Mouse (Mus musculus) left cerebral cortex, adult 18-20 months (tissue): ENCODE results near the gene Lgals3. TPM values are rescaled to one million over a fixed set of nuclear protein-coding genes. Genes with fewer than 3 reads are reported as not detected.

Experiments used
- DNase-seq, 2 experiments: peaks; one replicate each; pipeline ENCODE4 v3.0.0; 2021 to 2022; ENCODE audit warnings: low spot score in 2 of 2, mixed read lengths in 1 of 2
- total RNA-seq, 2 experiments: library from RNA; stranded (reverse); gene quantifications; 2 replicates each; pipeline ENCODE4 v1.2.3; 2021

The Lgals3 gene
- total RNA-seq, 2 experiments from 2014 or later, result 0.63 to 0.81 TPM

DNA sequence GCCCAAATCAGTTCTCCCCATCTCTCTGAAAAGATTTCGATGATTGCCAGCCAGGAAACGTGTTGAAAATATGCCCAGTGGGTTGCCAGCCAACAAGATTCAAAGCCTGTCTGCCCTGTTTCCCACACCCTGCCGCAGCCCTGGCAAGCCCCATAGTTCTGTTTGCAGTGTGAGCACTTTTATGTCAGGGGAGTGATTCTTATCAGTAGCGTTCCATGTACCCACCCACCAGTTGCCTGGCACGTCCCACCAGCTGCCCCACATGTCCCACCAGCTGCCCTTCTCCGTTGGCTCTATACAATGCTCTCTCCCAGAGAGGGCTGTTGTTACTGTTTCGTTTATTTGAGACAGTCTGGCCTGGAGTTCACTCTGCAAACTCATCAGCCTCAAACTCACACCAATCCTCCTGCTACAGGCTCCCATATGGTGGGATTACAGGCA is 650 bp upstream of the Lgals3 start:
- peak; percentile 9 to 33 for DNase-seq

DNA sequence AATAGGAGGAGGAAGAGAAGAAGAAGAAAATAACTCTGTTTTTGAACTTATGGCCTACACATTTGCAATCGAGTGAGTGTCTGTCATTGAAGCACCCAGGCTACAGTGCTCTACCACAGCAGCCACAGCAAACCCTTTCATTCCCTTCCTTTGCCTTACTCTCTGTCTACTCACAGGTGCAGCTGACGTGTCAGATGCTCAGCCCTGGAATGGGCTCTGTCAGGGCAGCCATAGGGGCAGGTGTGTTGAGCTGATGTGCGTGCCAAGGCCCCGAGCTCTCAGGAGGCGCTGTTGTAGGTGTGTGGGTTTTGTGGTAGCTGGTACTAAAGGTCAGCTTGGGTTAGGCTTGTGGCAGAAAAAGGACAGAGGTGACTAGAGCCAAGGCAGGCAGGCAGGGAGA is 2.2 kb downstream of the Lgals3 start:
- DNase-seq, result no peak

DNA sequence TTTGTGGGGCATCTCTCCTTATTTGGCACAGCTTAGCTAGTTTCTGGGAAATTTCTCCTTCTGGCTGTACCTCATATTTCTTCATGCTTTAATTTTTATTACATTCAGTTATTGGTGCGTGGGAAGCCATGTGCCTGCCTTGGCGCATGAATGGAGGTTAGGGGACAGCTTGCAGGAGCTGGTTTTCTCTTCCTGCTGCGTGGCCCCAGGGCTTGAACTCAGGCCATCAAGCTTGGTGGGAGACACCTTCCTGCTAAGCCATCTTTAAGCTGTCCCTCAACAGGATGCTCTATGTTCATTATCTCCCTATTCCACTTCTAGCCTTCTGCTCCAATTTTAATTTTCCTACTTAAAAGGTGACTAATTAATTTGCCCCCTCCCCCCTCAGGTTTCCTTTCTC is 3.2 kb downstream of the Lgals3 start:
- DNase-seq, result no peak

DNA sequence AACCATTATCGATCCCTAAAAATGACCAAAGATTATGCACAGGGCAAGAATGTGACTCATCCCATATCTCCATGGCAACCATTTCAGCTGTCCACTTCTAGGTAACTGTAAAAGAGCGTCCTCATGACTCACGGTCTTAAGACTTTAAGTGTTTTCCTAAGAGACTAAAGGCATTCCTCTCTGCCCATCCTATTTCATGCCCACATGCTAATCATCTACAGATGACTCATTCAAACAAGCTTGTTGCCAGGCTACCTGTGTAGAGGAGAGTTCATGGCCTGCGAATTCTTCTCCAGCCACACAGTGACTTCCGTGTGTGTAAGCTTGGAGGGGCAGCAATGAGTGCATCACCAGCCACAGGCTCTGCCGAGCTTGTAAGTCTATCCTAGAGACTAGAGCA is 4.1 kb downstream of the Lgals3 start:
- DNase-seq, result no peak

DNA sequence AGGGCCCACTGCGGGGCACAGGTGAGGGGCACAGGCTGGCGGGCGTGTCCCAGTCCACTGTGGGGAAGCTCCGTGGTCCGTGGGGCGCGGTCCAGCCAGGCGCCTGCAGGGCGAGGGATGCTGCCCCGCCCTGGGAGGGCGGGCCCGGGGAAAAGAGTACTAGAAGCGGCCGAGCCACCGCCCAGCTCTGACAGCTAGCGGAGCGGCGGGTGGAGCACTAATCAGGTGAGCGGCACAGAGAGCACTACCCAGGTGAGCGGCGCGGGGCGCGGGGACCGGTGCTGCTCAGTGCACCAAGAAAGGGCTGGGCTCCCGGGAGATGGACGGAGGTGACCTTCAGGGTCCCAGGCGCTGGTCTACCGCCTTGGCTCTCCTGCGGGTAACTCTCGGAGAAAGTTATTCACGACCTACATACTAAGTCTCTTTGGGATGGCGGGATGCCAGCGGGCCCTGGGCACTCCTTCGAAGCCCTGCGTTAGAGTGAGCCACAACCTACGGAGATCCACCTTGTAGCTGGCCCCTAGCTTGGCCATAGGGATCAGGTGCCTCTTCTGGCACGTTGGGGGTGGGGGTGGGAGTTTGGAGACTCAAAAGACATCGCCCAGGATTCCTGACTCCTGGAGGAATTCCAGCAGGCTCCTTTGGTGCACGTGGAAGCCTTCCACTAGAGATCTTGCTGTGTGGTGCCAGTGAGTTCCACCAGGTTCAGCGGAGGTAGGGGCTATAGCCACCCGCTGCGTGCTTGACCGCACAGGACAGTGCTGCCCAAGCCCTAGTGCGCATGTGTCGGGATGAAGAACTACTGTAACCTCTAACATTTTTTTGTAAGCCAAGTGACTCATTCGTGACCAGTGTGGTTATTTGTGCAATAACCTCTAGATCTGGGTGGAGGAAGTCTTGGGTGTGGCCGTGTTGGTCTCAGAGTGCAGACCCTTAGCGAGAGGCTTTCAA is 6.5 kb downstream of the Lgals3 start:
- peak in 1 of 2 experiments; percentile 8 for DNase-seq

DNA sequence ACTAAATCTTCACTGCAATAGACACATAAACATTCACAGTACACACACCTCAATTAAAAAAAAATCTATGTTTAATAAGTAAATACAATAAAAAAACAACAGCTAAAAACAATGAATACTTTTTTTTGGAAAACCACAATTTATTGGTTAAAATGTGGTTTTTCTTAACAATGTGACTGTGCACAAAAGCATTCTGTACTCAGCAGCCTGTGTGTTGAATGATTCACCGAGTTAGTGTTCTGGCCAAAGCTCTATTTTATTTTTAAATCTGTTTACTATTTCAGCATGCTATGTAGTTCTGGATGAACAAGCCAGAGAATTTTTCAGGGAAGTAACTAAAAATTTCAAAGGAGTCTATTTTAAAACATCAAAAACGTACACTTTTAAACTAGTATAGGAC is 9.0 kb downstream of the Lgals3 start:
- DNase-seq, result no peak

DNA sequence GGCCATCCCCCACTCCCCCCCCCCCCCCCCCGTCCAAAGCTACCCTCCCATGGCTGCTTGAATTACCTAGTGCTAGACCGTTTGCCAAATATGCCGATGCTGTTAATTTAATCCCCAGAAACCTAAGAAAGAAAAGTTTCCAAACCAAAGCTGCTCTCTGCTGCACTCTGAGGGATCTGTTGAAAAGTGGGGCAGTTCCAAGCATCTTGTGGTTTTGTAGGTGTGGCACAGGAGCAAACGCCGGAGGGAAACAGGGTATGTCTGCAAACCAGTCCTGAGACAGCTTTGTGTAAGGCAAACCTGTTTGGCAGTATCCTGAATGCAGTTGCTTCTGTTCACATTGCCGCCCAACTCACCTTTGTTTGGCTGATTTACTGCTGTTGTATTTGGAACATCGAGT is 10.8 kb downstream of the Lgals3 start:
- no peak for DNase-seq

DNA sequence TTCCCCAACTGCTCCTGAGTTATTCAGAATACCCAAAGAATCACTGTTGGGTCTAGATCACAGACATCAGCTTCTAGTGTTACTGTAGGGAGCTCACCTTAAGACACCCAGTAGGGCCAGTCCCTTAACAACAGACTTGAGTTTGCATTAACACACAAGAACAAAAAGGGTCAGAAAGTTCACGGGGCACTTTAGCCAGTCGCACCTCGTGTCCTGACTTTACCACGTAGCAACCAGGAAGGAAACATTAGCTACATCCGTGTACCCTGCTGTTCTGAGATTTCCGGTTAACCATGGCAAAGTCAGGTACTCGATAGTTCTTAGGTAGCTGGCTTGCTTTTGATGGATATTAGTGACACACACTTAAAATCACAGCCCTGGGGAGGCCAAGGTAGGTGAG is 16.4 kb downstream of the Lgals3 start:
- DNase-seq, result no peak

DNA sequence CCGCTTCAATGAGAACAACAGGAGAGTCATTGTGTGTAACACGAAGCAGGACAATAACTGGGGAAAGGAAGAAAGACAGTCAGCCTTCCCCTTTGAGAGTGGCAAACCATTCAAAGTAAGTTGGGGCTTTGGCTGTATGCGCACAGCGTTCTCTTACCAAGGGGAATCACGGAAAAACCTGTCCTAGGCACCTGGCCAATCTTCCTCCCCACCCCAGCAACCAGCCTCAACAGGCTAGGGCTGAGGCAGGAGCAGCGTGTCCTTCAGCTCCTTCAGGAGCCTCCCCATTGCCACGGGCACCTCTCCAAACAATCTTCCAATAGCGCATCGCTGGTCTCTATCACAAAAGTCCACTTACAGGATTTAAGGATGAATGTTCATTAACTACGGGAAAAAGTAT is 17.1 kb downstream of the Lgals3 start:
- no peak for DNase-seq

DNA sequence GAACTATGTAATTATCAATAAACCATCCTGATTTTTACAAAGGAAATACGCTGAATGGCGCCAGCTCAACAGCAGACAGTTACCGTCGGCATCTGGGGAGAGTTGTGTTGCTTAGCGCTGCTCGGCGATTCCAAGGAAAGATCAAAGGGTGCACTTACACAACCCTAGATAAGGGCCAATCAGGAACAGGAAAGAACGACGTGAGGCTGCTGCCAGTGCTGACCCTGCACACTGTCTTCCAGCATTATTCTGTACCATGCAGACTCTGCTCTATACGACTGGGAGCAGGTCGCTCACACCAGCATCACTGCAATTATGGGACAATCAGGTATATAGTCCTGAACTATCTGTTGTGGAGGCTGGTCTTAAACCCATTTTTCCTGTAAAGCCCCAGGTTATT is 18.6 kb downstream of the Lgals3 start:
- no peak for DNase-seq

DNA sequence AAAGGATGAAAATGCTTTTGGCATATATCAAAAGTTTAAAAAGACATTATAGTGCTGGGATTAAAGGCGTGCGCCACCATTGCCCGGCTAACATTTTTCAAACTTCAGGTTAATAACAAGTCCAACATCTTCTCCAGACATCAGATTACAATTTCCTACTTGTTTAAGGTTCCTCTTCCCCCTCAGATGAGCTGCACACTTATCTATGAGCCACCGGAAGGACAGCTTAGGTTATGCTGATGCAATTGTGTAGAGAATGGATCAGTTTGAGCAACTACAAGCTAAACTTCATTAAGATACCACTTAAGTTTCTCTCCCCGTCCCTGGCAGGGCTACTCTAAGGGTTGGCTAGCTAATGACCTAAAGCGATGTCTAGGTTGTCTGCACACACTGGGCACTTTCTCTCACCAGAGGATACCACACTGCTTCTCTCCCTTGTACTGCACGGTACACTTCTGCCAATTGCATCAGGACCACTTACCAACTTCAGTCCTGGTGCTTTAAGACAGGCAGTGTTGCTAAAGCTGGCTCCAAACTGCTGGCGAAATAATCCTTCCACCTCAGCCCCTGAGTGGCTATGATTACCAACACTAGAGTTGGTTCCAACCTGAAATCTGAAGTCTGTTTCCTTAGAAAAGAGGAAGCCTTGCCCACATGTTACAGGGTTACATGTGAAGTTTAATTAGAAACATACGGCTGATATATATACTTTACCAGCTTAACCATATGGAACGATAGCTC is 26.0 kb downstream of the Lgals3 start:
- no peak for DNase-seq

DNA sequence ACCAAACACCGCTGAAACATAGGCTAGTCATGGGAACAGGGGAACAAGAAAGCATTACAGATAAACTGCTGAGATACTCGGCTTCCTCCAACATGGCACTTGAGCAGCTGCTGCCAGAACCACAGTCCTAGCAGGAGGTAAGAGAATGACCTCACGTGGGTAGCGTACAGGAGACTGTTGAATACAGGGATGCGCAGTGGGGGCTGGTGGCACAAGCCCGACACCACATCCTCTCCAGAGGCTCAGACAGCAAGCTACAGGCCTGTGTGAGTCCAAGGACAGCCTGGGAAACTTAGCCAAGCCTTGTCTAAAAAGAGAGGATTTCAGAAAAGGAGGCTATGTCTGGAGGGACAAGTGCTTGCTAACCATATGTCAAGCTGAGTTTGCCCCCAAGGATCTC is 27.5 kb downstream of the Lgals3 start:
- no peak for DNase-seq

DNA sequence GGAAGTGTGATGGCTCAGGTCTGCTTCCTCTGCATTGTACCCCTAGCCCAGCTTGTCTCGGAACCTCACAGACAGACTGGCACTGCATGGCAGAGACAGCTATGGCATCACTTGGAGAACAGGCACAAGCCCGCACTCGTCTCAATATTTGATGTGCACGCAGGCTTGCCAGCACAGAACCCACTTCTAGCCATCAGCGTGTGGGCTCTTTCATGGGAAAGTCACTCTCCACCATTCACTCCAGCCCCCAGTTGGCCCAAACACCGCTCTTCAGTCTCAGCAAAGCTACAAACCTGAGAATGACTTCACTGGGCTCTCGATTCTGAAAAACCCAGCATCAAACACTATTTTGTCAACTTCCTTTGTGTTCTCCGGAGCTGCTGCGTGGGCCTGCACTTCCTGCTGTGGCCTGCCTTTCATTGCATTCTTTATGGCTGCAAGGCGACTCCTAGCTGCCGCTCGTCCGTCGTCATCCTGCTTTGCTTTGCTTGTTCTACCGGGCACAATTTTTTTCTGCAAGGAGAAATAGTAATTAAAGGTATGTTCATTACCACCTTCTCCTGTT is 28.0 kb downstream of the Lgals3 start:
- DNase-seq, result no peak

DNA sequence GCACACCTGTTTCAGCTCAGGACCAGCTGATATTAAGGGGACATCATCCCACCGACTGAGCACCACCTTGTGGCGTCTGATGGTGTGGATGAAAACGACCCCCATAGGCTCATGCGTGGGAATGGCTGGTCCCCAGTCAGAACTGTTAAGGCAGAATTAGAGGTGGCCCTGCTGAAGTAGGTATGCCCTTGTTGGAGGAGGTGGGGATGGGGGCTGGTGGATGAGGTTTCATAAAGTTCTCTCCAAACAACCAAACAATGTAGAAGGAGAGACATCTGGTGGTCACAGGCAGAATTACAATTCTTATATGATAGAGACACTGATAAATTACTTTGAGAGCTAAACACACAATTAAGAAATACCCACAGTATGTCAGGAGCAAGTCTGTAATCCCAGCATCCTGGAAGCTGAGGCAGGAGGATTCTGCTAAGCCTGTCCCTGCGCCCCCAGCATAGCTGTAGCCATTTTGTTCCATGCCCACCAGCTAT is 28.7 kb downstream of the Lgals3 start:
- no peak for DNase-seq

DNA sequence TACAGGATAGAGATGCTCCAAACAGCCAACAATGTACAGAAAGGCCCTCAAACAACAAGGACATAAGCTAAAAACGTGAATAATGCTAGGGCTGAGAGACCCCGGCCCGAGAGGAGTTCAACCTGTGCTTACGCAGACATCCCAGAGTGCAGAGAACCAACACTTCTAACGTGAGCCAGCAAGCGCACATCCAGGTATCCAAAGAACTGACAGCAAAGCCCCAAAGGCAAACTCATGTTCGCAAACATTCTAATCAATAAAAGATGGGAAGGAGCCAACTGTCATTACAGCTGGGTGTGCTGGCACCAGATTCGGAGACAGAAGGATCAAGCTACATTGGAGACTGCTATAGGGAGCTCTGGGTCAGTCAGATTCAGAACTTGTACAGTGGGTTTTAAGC is 35.2 kb downstream of the Lgals3 start:
- DNase-seq, result no peak

DNA sequence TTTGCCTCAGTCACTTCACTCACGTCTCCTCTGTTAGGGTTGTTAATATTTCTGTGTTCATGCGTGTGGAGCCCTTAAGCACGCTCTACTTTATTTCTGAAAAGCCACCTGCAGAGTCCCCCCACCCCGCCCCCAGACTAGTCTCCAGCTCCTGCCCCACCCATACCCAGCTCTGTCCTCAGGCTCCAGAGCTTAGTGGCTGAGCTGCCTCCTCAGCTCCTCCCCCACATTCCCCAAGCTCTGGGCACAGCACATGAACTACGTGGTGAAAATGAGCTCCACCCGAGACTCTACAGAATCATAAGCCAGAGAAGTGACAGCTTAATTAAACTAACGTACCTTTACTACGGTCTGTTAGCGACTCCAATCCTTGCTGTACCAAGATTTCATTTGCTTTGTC is 38.4 kb downstream of the Lgals3 start:
- no peak for DNase-seq

DNA sequence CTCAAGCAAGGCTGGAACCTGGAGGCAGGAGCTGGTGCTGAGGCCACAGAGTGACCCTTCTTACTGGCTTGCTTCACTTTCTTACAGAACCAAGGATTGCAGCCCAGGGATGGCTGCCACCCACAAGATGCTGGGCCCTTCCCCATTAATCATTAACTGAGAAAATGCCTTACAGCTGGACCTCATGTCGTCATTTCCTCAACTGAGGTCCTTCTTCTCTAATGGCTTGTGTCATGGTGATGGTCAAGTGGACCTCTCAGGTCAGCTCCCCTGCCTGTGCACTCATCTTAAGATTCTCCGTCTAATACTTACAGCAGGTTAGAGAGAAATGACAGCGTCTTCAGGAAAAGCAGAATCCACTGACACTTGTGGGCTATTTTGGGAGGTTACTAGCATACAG is 49.8 kb downstream of the Lgals3 start:
- DNase-seq, result no peak

DNA sequence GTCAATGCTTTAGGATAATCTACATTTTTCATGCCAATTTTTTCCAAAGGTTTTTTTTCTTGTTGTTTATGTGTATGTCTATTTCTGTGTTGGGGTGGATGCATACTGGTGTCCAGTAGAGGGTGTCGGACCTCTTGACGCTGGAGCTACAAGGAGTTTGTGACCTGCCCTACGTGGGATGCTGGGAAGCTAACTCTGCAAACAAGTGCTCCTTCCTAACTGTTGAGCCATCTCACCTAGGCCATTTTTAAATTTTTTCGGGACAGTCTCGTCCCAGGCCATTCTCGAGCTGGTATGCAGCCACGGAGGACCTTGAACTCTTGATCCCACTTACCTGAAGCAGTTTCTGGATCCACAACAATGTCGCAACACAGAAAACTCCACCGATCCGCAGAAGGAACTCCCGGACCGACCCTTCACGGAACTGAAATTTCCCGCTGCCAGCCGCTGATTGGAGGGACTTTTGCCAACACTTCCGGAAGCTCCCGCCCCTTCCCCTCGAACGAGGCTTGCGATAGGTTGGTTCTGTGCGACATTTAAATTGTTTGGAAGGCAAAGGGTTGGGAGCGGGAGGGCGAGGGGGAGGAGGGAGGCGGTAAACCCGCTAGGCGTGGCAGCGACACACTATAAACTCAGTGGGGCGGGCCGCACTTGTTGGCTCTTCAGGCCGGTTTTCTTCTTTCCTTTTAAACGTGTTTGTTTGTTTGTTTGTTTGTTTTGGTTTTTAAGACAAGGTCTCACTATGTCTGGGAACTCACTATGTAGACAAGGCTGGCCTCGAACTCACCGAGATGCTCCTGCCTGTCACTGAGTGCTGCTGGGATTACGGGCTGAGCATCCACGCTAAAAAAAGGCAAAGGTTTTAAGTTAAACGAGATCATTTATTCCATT is 50.5 kb downstream of the Lgals3 start, which contains the start of gene Dlgap5:
Gene Dlgap5 (minus strand): TSS at position 633 of the 891 bp plus-strand sequence.
- peak; percentile 89 to 91 for DNase-seq

DNA sequence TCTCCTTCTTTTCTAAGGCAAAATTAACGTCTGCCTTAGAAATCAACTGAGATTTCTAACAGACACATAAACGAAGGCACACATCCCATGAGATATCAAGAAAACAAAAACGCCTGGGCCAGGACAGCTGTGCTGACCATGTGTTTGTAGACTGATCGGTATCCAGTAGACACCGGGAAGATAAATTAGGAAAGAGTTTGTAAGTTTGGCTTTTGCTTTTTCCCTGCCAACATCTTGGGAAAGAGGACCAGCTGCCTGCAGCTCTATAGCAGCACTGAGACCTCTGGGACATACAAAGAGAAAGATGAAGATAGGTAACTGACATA is 51.1 kb downstream of the Lgals3 start:
- no peak for DNase-seq

DNA sequence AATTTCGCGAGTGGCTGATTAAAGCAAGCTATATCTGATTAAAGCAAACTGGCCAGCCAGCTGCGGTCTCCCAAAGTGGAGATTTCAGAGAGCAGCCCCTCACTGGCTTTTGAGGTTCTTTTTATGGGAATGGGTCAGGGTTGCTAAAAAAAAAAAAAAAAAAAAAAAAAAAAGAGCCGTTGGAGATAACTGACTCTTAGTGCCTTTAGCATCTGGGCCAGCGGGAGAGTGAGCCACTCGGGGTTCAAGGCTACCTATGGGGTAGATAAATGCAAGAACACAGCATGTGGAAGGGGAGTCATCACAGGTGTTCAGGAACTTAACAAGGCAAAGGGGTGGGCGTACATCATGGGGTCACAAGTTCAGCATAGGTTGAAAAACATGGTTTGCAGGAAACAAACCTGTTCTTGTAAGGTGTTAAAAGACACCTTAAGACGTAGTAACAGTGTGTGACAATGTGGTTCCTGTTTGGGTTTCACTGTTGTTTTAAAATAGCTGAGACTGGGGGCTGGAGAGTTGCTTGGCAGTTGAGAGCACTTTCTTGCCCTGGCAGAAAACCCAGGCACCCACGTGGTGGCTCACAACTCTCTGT is 51.6 kb downstream of the Lgals3 start:
- DNase-seq, result no peak
